Mouse (Mus musculus) adrenal gland, postnatal 36 days (tissue): ENCODE data around the gene F2rl1. TPM values are rescaled to one million over a fixed set of nuclear protein-coding genes. Genes with fewer than 3 reads are reported as not detected.
A peak's percentile ranks its signal among the peaks of the same experiment; 100 is the strongest.

Experiments used
- DNase-seq, 2 experiments: peaks; one replicate each; pipeline ENCODE4 v3.0.0; 2021; ENCODE audit warnings: mixed read lengths in 1 of 2
- long read RNA-seq, 2 experiments: library from polyadenylated mRNA; stranded (forward); transcript quantifications; one replicate each; pipeline ENCODE4 v2.0.0; 2021; ENCODE audit warnings: borderline sequencing depth in 2 of 2
- total RNA-seq, 2 experiments: library from RNA; stranded (reverse); gene quantifications; 2 replicates each; pipeline ENCODE4 v1.2.3; 2021

Gene F2rl1
- total RNA-seq, result under 1 TPM; 0.10 to 0.20 TPM
- long read RNA-seq, experiment 1, result 0 reads
- long read RNA-seq, experiment 2, result 0 reads

DNA sequence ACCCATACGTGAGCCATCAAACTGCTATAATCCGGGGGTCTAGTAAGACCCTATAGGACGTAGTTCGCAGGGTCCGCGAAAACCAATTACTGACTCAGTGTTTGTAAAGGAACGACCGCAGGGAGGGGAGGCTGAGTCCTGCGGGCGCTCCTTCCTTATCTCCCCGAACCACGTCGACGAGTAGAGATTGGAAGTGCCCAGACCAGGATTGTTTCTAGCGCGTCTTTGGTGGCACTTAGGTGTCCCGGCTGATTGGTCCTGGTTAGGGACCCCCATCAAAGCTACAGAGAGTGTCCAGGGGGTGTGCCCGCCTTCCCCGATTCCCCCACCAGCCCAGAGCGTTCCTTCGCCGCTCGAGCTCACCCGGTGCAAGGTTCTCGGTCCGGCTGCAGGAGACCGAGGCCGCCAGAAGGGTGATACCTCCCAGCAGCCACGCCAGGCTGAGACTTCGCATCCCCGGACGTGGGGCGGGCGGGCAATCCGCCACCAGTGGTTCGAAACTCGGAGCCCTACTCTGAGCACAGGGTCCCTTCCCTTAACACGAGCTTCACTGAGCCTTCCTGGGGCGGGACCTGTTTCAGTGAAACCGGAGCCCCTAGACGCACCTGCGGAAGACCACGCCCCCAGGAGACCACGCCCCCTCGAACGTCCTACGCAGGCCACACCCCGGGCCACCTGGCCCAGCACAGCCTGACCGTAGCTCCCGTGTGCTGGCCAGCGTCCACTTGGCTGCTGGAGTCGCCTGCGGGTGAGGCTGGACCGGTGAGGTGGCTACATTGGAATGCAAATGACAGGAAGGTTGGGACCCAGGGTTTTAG, at the start of gene F2rl1:
Gene F2rl1, minus strand, starts transcription at position 554 of the 818 bp plus-strand sequence.
- peak; percentile 16 to 28 for DNase-seq

DNA sequence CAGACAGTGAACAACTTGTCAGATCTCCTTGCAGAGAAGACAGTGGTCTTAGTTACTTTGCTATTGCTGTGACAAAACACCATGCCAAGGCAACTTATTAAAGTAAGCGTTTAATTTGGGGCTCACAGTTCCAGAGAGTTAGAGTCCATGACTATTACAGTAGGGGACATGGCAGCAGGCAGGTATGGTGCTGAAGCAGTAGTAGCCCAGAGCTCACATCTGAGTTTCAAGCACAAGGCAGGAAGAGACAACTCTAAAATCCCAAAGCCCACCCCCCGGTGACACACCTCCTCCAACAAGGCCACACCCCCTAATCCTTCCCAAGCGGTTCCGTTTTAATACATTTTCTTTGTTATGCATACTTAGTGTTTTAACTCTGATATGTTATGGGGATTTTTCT, 45.9 kb upstream of the F2rl1 start:
- no peak for DNase-seq

DNA sequence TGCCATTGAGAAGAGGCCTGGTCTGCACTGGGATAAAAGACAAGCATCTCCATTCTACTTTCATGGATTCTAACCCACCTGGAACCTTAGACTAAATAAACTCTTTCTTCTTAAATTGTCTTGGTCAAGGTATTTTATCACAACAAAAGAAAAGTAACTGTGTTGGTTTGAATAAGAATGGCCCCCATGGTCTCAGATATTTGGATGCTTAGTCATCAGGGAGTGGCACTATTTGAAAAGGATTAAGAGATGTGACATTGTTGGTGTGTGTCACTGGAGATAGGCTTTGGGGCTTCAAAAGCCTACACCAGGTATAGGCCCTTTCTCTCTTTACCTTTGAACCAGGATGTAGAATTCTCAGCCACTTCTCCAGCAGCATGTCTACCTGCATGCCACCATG, 44.3 kb upstream of the F2rl1 start:
- no peak for DNase-seq

DNA sequence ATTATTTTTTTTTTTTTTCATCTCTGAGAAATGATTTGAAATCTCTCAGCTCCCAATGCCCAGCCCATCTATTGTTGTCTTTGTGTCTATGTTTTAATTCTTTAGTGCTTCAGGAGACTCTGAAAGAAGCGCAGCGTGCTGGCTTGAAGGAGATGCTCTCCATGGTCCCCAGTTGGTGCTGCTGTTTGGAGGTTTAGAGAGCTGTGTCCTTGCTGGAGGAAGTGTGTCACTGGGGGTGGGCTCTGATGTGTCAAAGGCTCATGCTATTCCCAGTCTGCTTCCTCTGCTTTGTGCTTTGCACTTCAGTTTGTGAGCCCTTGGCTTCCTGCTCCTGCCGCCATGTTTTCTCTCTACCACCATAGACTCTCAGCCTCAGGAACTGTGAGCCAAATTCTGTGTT, 43.3 kb upstream of the F2rl1 start:
- no peak for DNase-seq

DNA sequence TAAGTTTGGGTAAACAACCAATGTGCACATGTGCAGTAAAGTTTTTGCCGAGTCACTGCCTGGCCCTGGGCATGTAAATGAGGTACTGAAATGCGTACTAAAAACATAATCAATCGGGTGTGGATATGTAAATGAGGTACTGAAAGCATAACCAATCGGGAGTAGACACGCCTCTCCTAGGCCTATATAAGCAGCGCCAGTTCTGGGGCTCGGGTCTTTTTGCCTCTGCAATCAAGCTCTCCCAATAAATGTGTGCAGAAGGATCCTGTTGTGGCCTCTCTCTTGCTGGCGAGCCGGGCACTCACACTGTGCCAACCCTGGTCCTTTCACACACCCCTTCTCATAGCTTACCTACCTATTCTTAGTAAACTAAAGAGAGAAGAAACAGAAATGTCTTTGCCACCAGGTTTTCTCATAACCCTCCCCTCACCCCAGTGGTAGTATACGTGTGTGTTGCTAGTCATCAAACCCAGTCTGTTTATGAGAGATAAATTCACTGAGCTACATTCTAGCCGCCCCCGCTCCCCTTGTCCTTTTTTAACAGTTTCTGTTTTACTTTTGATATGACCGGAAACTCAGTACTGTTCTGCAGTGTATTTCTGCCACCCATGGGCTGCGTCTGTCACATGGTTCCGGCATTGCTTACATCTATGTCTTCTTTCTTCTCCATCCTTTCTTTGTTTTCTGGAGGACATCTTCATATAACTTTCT, 42.0 kb upstream of the F2rl1 start:
- no peak for DNase-seq

DNA sequence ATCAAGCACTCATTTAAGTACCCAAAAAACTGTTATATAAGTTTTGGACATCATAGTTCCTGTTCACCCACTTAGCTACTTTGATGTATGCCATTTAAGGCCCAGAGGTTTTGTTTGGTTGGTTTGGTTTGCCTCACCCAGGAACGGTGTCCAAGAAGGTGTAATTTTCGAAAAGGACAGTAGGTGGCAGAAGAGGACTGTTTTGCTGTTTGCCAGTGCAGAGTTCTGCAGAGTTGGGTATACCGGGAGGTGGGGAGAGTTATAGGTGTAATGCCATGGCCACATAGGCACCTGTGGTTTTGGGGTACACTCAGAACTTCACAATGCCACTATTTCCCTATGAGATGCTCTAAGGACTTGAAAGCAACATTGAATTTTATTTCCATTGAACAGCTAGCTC, 38.7 kb upstream of the F2rl1 start:
- peak; percentile 54 to 75 for DNase-seq

DNA sequence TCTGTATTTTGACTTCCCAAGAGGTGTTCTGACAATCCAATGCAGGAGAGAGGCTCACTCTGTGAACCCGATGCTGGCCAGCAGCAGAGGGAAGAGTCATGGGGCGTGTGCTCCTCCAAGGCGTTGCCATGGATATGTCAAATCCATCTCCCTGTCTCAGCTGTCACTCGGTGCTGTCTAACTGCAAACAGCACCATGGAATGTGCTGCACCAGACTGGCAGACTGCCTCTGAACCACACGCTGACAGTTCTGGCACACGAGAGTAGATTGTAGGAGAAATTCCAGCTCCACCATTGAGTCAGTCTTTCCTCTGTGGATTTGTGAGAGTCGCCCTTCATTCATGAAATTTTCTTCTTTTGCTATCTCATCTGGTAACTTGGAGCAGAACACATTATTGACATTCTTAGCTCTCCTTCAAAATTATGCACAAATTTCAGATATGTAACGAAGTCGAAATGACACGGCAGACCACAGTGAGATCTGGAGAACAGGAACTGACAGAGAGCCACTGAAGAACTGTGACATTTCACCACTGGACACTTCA, 38.1 kb upstream of the F2rl1 start:
- no peak for DNase-seq

DNA sequence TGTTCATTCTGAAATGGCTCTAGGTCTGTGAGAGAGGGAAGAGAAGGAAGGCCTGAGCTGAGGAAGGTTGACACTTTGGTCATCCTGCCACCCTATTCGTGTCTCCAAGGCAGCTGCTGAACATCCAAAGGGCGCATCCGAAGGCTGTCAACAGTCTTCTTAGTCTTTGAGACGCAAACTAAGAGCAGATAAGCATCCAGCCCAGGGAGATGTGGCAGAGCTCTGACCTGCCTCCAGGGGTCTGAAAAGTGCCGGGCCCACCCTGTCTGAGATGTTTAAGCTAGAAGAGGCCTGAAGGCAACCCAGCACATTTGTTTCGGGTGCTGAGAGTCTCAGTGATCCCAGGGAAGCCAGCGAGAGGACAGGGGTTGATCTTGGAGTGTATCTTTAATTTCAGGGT, 32.3 kb upstream of the F2rl1 start:
- no peak for DNase-seq

DNA sequence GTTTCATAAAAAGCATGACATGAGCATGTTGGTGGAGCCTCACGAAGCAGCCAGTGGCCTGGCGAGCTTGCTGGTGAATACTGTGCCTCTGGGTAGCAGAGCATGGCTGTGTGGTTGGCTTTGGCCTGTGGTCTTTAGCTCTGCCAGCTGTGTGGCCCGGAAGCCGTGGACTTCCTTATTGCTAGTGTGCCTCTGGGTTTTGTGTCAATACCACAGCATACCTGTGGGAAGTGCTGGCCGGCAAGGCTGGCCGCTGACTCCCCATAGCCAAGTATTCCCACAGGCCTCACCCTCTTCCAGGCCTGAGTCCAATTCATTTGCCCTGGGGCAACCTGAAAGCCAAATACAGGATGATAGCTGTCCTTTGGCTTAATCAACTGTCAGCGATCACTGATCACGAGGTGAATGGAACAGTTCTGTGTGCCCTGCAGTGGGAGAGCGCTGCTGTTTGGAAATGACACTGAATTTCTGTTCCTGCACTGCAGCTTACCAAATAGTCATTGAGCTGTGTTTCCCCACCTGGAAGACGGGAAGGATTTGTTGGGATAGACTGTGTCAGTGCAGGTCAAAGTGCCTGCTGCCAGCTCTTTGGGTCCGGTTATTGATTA, 29.0 kb upstream of the F2rl1 start:
- no peak for DNase-seq

DNA sequence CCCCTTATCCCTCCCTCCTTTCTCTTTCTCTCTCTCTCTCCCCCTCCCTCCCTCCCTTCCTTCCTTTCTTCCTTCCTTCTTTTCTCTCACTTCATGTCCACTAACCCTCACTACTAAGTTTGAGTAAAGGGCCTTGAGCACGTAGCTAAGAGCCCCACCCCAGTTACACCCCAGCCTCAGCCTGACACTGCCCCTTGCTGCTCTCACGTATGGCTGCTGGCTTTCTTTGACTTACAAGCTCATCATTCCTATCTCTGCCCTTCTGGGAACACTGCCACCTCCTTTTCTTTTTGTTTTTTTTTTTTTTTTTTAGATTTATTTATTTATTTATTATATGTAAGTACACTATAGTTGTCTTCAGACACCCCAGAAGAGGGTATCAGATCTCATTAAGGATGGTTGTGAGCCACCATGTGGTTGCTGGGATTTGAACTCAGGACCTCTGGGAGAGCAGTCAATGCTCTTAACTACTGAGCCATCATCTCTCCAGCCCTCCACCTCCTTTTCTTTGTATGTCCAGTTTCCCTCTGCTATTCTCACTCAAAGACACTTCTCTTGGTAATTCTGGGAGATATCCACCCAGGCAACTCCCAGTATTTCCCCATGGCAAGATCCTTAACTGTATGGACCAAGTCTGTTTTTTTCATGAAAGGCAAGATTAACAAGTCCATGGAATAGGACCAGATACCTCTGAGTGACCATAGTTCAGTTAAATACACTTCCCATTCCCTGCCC, 25.8 kb upstream of the F2rl1 start:
- no peak for DNase-seq

DNA sequence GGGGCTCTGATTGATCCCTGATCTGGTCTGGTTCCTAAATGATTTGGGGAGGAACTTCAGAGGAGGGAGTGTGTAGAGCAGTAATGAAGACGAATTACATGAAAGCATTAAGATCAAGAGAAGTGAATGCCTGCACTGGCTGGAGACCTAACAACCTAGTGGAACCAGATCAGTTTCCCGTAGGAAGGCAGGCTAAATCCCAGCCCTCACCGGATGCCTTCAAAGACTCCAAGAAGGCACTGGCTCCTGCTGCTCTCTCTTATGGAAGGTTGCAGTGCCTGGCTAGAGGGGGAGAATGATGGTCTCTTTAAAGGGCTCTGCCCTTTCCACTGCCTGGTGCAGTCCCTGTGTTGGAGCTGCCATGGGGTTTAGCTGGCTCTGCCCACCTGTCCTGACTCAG, 24.4 kb upstream of the F2rl1 start:
- DNase-seq, result no peak

DNA sequence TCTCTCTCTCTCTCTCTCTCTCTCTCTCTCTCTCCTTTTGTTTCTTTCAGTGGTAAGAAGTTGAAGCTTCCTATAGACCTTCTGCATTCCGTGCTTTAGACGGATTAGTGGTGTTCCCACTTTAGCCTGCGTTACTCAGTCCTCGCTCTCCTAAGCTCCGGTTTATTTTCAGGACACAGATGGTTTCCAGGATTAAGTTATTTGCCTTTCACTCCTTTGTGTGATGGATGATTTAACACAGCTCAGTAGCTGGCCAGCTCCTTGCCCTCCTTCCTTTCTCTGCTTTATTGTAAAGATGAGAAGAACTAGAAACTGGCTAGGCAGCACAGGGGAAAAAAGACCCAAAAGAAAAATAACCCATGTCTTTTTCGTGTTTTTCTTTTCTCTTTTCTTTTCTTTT, 23.8 kb upstream of the F2rl1 start:
- no peak for DNase-seq

DNA sequence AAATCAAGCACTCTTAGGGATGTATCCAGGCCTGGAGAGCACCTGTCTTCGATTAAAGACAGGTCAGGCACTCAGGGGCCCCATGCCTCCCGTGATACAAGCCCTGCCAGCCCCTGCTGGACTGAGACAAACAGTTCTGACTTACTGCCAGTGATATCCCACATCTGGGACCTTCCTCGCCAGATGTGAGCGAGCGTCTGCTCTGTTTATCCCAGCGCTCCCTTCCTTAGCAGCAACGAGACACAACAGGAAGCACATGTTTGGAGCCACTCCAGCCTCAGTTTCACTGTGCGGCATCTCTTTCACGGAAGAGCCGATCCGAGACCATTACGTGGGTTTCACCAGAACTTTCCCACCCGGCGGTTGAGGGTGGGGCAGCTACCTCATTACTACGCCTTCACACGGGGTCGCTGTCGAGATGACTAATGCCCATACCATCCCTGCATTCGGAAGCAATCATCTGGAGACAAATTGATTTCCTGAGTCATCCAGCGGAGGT, 23.3 kb upstream of the F2rl1 start:
- peak in 1 of 2 experiments; percentile 9 for DNase-seq

DNA sequence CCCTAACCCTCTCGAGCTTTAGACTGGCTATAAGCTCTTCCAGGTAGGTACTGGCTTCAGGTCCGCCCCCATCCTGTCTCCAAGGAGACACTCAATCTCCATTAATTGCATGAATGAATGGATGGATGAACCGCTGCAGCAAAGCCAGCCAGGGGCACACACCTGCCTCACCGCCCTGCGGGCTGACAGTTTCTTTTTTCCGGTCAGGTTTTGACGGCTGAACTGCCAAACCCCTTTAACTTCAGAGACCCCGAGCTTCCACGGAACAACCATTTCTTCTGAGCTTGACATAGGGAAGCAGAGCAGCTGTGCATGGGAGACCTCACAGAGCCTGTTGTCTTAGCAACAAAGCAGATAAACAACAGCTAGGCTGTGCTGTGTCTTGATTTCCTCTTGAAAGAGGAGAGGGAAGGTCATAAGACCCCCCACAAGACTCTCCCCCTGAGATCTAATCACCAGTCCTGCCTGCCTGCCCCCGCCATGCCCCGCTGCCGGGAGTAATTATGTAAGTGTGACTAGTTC, 22.1 kb upstream of the F2rl1 start:
- no peak for DNase-seq

DNA sequence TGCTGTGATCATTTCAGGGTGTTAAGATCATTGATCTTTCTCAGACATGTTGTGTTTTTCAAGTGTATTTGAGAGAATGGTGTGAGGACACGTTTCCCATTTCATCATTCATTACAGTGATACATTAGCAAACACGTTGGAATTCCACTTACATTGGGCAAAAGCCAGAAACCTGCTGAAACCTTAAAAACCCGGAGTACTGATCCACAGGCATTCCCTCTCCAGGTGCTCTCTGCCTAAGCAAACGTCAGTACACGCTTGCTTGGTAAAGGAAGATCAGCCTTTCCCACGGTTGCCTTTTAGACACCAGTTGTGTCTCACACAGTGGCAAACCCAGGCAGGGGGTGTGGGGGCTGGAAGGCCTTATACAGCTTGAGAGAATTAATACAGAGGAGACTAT, 21.2 kb upstream of the F2rl1 start:
- DNase-seq, result no peak

DNA sequence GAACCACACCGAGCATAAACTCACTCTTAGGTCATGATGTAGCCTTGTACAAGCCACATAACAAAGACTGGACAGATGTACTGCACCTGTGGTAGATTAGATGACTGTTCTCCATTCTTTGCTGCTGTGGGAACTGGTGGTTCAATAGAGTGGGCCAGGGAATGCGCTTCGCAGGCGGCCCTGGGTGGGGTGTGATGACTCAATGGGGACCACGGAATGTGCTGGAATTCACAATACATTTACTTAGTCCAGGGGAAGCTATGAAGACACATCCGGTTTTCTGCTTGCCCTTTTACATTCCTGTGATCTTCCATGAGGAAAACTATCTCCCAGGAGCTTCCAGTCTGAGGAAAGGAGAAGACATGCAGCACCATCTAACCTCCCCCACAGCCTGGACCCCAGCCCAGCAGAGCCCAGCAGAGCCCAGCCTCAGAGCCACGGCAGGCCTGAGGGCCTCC, 20.7 kb upstream of the F2rl1 start:
- DNase-seq, result no peak

DNA sequence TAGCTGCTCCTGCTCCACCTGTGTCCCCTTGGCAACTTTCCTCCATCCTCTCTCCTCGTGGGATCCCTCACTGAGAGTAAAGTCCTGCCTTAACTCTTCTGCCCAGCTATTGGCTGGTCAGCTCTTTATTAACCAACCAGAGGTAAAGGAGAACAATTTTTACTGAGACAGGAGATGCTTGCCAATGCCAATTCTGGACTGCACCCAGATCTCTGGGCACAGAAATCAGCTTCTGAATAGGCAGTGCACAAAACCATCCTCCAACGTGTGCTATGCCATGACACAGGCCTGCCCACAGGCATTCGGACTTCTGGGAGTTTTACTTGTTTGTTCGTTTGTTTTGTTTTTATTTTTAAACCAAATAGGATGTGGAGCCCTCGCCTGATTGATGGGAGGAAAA, 13.0 kb upstream of the F2rl1 start:
- no peak for DNase-seq

DNA sequence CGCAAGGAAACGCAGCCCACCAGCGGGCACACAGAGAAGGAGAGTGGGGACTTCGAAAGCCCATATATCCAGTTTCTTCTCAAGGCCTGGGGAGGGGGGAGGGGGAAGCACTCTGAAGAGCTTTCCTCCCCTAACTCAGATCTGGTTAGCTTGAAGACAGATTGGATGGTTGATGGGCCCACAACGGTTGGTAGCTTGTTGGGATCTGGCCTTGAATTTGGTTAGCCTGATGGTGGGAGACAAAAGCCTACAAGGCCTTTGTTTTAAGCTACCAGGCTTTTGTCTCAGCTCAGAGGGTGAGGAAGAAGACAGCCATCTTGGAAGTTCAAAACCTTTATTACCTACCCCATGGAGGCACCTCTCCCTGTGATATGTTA, 11.1 kb upstream of the F2rl1 start:
- DNase-seq, result no peak

DNA sequence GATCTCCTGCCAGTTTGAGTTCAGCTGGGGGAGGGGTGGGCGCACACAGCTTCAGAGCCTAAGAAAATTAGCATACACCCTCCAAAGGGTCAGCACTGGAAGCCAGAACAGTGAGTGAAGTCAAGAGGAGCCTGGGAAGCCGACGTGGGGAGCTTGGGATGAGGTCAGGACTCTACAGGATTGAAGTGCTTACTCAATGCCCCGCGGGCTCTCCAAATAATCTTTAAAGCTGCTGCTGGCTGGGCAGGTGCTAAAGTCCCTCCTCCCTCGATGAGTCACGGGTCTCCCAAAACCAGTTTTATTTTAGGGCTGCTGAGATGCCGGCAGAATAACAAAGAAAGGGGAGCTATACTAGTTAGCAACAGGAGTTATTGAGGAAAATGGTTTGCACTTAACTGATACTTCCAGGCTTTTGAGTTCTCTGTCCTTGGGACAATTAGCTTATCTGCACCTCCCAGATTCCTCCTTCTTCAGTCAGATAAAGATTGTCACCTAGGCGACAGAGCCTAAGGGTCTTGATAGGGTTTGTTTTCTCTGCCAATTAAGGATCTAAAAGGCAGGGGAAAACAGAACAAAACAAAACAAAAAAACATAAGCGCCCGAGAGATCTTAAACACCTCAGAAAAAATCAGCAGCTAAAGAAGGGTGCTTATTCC, 10.6 kb upstream of the F2rl1 start:
- DNase-seq, result peak; percentile 3 to 7

DNA sequence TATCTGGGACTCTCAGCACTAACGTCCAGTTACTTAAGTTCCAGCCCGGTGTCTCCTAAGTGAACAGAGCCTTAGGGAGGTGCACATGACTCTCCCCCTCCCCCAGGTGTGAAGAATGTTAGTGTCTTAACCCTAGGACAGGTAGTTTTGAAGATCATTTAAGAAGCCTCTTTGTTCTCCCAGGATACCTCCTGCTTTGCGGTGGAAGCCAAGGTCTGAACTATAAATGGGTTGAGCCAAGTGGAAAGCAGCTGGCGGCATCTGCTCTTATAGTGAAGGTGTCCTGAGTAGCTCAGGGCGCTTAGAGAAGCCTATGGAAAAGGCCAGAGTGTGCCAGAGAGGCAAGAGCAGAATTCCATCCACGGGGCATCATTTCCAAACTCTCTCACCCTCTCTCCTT, 10.0 kb upstream of the F2rl1 start:
- DNase-seq, result no peak

DNA sequence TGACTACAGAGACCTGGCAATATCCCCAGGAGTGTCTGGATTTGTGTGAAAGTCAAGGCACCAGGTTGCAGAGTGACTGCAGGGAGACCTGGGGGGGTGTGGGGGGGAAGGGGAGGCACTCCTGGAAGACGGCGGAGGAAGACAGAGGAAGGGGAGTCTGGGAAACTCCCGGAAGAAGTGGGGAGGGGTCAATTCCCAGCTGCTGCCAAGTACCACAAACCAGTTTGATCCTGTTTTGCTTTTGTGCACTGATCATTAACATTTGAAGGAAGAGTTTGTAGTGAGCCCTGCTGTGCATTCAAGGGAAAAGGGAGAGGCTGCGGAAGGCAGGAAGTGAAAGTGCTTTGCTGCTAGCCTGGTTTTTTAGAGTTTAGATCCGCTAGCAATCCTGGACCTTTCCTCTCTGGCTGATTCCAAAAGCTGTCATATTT, 9.1 kb upstream of the F2rl1 start:
- no peak for DNase-seq
